Comparison of ENCODE assay signal across 14 mouse cellular contexts in genomic region chr2:65279029-65279690, GRCm38 (mm10). TPM values are rescaled to one million over a fixed set of nuclear protein-coding genes. Genes with fewer than 3 reads are reported as not detected.
A peak's percentile ranks its signal among the peaks of the same experiment; 100 is the strongest.
DNase-seq lines count a peak whose midpoint lies in the region; ATAC-seq and TF ChIP-seq lines count a peak whose summit lies in the region.
"Had no signal": no experiment of that assay in that cellular context is flagged by ENCODE, and none has a peak within 500 bp of the region (broad histone marks: within the 10 kb centered on the region; RNA-seq: fewer than 3 reads in every experiment).

No protein-coding gene starts in this region.

- no peaks in the 10 kb centered on the region for H3K9me3 ChIP-seq in lung, embryonic 14.5 days (ENCODE audit: low read depth, low read length)
- H3K9me3 ChIP-seq: hindbrain, embryonic 13.5 days; midbrain, embryonic 15.5 days; stomach, embryonic 15.5 days had no signal

- H3K4me2 ChIP-seq in lung, embryonic 14.5 days: peak overlapping the region; percentile 35; the same call in 1 of the 2 replicates
- H3K4me2 ChIP-seq: hindbrain, embryonic 13.5 days; midbrain, embryonic 15.5 days; stomach, embryonic 15.5 days had no signal

- no peak overlapping the region for H3K9ac ChIP-seq in lung, embryonic 14.5 days
- H3K9ac ChIP-seq: hindbrain, embryonic 13.5 days; midbrain, embryonic 15.5 days; stomach, embryonic 15.5 days had no signal

- H3K36me3 ChIP-seq in lung, embryonic 14.5 days (ENCODE audit: insufficient read depth): no peaks in the 10 kb centered on the region
- H3K36me3 ChIP-seq: hindbrain, embryonic 13.5 days; midbrain, embryonic 15.5 days; stomach, embryonic 15.5 days had no signal

- peak; percentile 66; the same call in 1 of the 2 replicates for ATAC-seq in lung, embryonic 14.5 days (ENCODE audit: insufficient read depth)
- ATAC-seq: midbrain, embryonic 15.5 days had no signal

- 9% methylated on average over 4 of the region's 4 CpGs for WGBS in lung, embryonic 14.5 days

- TF ChIP-seq CTCF in lung, embryonic 14.5 days (IDR thresholded peaks at IDR 0.05; ENCODE audit: low read depth): no peak
- no peak for TF ChIP-seq CTCF in brain, embryonic 14.5 days (IDR thresholded peaks at IDR 0.05; ENCODE audit: borderline replicate concordance, extremely low read depth, insufficient read depth, insufficient read length)

- no peaks in the 10 kb centered on the region for H3K27me3 ChIP-seq in lung, embryonic 14.5 days (ENCODE audit: insufficient read depth, low read length)
- H3K27me3 ChIP-seq: hindbrain, embryonic 13.5 days; midbrain, embryonic 15.5 days; stomach, embryonic 15.5 days had no signal

- H3K4me1 ChIP-seq in lung, embryonic 14.5 days (ENCODE audit: insufficient read depth): peaks cover 6% of the 10 kb centered on the region; the same call in 1 of the 2 replicates
- H3K4me1 ChIP-seq: midbrain, embryonic 15.5 days had no signal

- no peak overlapping the region for H3K27ac ChIP-seq in lung, embryonic 14.5 days (ENCODE audit: low read depth)
- H3K27ac ChIP-seq: hindbrain, embryonic 13.5 days; midbrain, embryonic 15.5 days; stomach, embryonic 15.5 days had no signal

- TF ChIP-seq POLR2A in brain, embryonic 14.5 days (IDR thresholded peaks at IDR 0.05; ENCODE audit: borderline replicate concordance, extremely low read depth, insufficient read depth, insufficient read length, poor library complexity, severe bottlenecking): no peak

- H3K4me3 ChIP-seq in lung, embryonic 14.5 days (ENCODE audit: low read depth, low read length): no peak overlapping the region
- H3K4me3 ChIP-seq: hindbrain, embryonic 13.5 days; midbrain, embryonic 15.5 days; stomach, embryonic 15.5 days had no signal

- peak; percentile 66 for DNase-seq in lung, embryonic 14.5 days
- DNase-seq in lung, postnatal 14 days: no peak
- peak; percentile 8 for DNase-seq in CD4-positive, CD25-positive, alpha-beta regulatory T cell, adult 2 months (ENCODE audit: low read depth, low spot score)
- peak; percentile 42 for DNase-seq in brain, embryonic 14.5 days (ENCODE audit: low read depth)
- DNase-seq in lung, postnatal 10 days: peak; percentile 6
- DNase-seq in right cerebral cortex, postnatal 4 days: no peak
- no peak for DNase-seq in testis, postnatal 10 days (ENCODE audit: low spot score)
- DNase-seq: cerebellum, postnatal 36 days; gastrocnemius, postnatal 14 days; layer of hippocampus, adult 9-11 months; liver had no signal

RNA-seq across cellular contexts. Expression of gene Cobll1, which starts 40.0 kb away (rescaled TPM):
- polyA plus RNA-seq in lung, embryonic 14.5 days (2014; fragmentation: Nextera tagmentation; extraction: Ambion mirVana): 9.0 and 10.7 TPM in 2 replicates
- 3.1 and 4.4 TPM in 2 replicates for polyA plus RNA-seq in brain, embryonic 14.5 days (2012; rRNA removed)

Comparison
In these comparisons a context has a peak if more than half of its experiments do, and no peak if none do; other contexts are left out.
1. DNase-seq: peak in lung, embryonic 14.5 days (single experiment), CD4-positive, CD25-positive, alpha-beta regulatory T cell, adult 2 months (single experiment), brain, embryonic 14.5 days (single experiment) and lung, postnatal 10 days (single experiment); none in lung, postnatal 14 days (single experiment), right cerebral cortex, postnatal 4 days (single experiment) and testis, postnatal 10 days (single experiment).